Mouse (Mus musculus): ENCODE data around the gene Gm45716. TPM values are rescaled to one million over a fixed set of nuclear protein-coding genes. Genes with fewer than 3 reads are reported as not detected.

The Gm45716 gene
- polyA plus RNA-seq, 1 experiment, result 1.3 TPM

- WGBS, result 46% methylated on average over 12 of the region's 12 CpGs
- TF ChIP-seq POLR2A (IDR thresholded peaks at IDR 0.05; ENCODE audit: borderline replicate concordance, extremely low read depth, low read depth, low read length) (no peak), CTCF (IDR thresholded peaks at IDR 0.05; ENCODE audit: insufficient read depth, low read length) (no peak)
- no peak for DNase-seq
- H3K4me1 ChIP-seq (ENCODE audit: control insufficient read depth, insufficient read depth, low read length), result peaks cover 3% of the 10 kb centered on the region; the same call in 1 of the 2 replicates
- no peak overlapping the region for H3K4me3 ChIP-seq (replicated peaks; ENCODE audit: extremely low read depth, low read depth, low read length)
Observed at GRCm38 (mm10) chr11:90196521-90197215, 9.2 kb downstream of the Gm45716 start.

GRCm38 (mm10) chr11:90198048-90198447, 10.6 kb downstream of the Gm45716 start:
- TF ChIP-seq CTCF (IDR thresholded peaks at IDR 0.05; ENCODE audit: insufficient read depth, low read length) (no peak), POLR2A (IDR thresholded peaks at IDR 0.05; ENCODE audit: borderline replicate concordance, extremely low read depth, low read depth, low read length) (no peak)
- 58% methylated on average over 5 of the region's 5 CpGs for WGBS
- peaks cover 3% of the 10 kb centered on the region; the same call in 1 of the 2 replicates for H3K4me1 ChIP-seq (ENCODE audit: control insufficient read depth, insufficient read depth, low read length)
- no peak for DNase-seq
- H3K4me3 ChIP-seq (replicated peaks; ENCODE audit: extremely low read depth, low read depth, low read length), result no peak overlapping the region

- TF ChIP-seq POLR2A (IDR thresholded peaks at IDR 0.05; ENCODE audit: borderline replicate concordance, extremely low read depth, low read depth, low read length) (no peak), CTCF (IDR thresholded peaks at IDR 0.05; ENCODE audit: insufficient read depth, low read length) (no peak)
- Histone ChIP-seq H3K4me1 (ENCODE audit: control insufficient read depth, insufficient read depth, low read length) (peaks cover 3% of the 10 kb centered on the region; the same call in 1 of the 2 replicates), H3K4me3 (replicated peaks; ENCODE audit: extremely low read depth, low read depth, low read length) (no peak overlapping the region)
- DNase-seq, result no peak
- WGBS, result 88% methylated on average over 2 of the region's 2 CpGs
Observed at GRCm38 (mm10) chr11:90200826-90201225, 13.3 kb downstream of the Gm45716 start.

- DNase-seq, result no peak
- WGBS, result 73% methylated on average over 7 of the region's 7 CpGs
- TF ChIP-seq POLR2A (IDR thresholded peaks at IDR 0.05; ENCODE audit: borderline replicate concordance, extremely low read depth, low read depth, low read length), result no peak
- TF ChIP-seq CTCF (IDR thresholded peaks at IDR 0.05; ENCODE audit: insufficient read depth, low read length), result no peak
- Histone ChIP-seq H3K4me3 (replicated peaks; ENCODE audit: extremely low read depth, low read depth, low read length) (no peak overlapping the region), H3K4me1 (ENCODE audit: control insufficient read depth, insufficient read depth, low read length) (no peaks in the 10 kb centered on the region)
Observed at GRCm38 (mm10) chr11:90214246-90214645, 26.8 kb downstream of the Gm45716 start.

GRCm38 (mm10) chr11:90220022-90220645, 32.7 kb downstream of the Gm45716 start:
- TF ChIP-seq CTCF (IDR thresholded peaks at IDR 0.05; ENCODE audit: insufficient read depth, low read length), result no peak
- no peak for TF ChIP-seq POLR2A (IDR thresholded peaks at IDR 0.05; ENCODE audit: borderline replicate concordance, extremely low read depth, low read depth, low read length)
- Histone ChIP-seq H3K4me3 (replicated peaks; ENCODE audit: extremely low read depth, low read depth, low read length) (no peak overlapping the region), H3K4me1 (ENCODE audit: control insufficient read depth, insufficient read depth, low read length) (no peaks in the 10 kb centered on the region)
- 69% methylated on average over 6 of the region's 6 CpGs for WGBS
- DNase-seq, result no peak

- 32% methylated on average over 2 of the region's 2 CpGs for WGBS
- Histone ChIP-seq H3K4me3 (replicated peaks; ENCODE audit: extremely low read depth, low read depth, low read length) (no peak overlapping the region), H3K4me1 (ENCODE audit: control insufficient read depth, insufficient read depth, low read length) (0 out of 2 replicates have a peak, but pooled peaks cover 3% of the 10 kb centered on the region)
- DNase-seq, result no peak
- TF ChIP-seq CTCF (IDR thresholded peaks at IDR 0.05; ENCODE audit: insufficient read depth, low read length) (no peak), POLR2A (IDR thresholded peaks at IDR 0.05; ENCODE audit: borderline replicate concordance, extremely low read depth, low read depth, low read length) (no peak)
Observed at GRCm38 (mm10) chr11:90220750-90221149, 33.3 kb downstream of the Gm45716 start.

GRCm38 (mm10) chr11:90224914-90225470, 37.5 kb downstream of the Gm45716 start:
- TF ChIP-seq CTCF (IDR thresholded peaks at IDR 0.05; ENCODE audit: insufficient read depth, low read length) (no peak), POLR2A (IDR thresholded peaks at IDR 0.05; ENCODE audit: borderline replicate concordance, extremely low read depth, low read depth, low read length) (no peak)
- WGBS, result 23% methylated on average over 11 of the region's 11 CpGs
- H3K4me3 ChIP-seq (replicated peaks; ENCODE audit: extremely low read depth, low read depth, low read length), result no peak overlapping the region
- 0 out of 2 replicates have a peak, but pooled peaks cover 3% of the 10 kb centered on the region for H3K4me1 ChIP-seq (ENCODE audit: control insufficient read depth, insufficient read depth, low read length)
- no peak for DNase-seq

- no peak for DNase-seq
- Histone ChIP-seq H3K4me1 (ENCODE audit: control insufficient read depth, insufficient read depth, low read length) (peaks cover 15% of the 10 kb centered on the region), H3K4me3 (replicated peaks; ENCODE audit: extremely low read depth, low read depth, low read length) (no peak overlapping the region)
- 69% methylated on average over 12 of the region's 12 CpGs for WGBS
- TF ChIP-seq POLR2A (IDR thresholded peaks at IDR 0.05; ENCODE audit: borderline replicate concordance, extremely low read depth, low read depth, low read length) (no peak), CTCF (IDR thresholded peaks at IDR 0.05; ENCODE audit: insufficient read depth, low read length) (no peak)
Observed at GRCm38 (mm10) chr11:90227000-90227922, 39.8 kb downstream of the Gm45716 start.

Data from lung, adult 2 months (tissue).